Mouse (Mus musculus): Measurements from ENCODE around the gene Mecom.

- TF ChIP-seq POLR2A (IDR thresholded peaks at IDR 0.05; ENCODE audit: borderline replicate concordance, low read depth, low read length), result no peak
- TF ChIP-seq CTCF (IDR thresholded peaks at IDR 0.05; ENCODE audit: low read depth, low read length), result no peak
Observed at GRCm38 (mm10) chr3:30508930-30509910, 38.6 kb downstream of the Mecom start.
